Mouse (Mus musculus) CH12.LX (cell line): ENCODE measurements at regions not wholly inside any gene's neighbourhood (a gene's known extent, or its start where the extent isn't known, plus 50 kb on each side); places are given as distances from the start of the nearest gene placed in this dataset.

Experiments used
- DNase-seq: peaks from one replicate; pipeline ENCODE4 v3.0.0-alpha.2; 2013; ENCODE audit errors: extremely low read depth
- H3K27ac ChIP-seq: 2 replicates; pipeline ENCODE4 v1.5.1; 2012; ENCODE audit warnings: low read depth, mild to moderate bottlenecking, control low read depth, moderate library complexity; ENCODE audit not compliant: insufficient read depth
- H3K27me3 ChIP-seq: replicated peaks from 2 replicates; pipeline ENCODE3; 2012; ENCODE audit warnings: inconsistent platforms
- H3K36me3 ChIP-seq, 2 experiments: replicated peaks in 1 of 2; 2 replicates each; pipeline versions ENCODE3 to v1.6.1; 2012; ENCODE audit warnings: inconsistent platforms in 1 of 2, low read length in 1 of 2, mild to moderate bottlenecking in 1 of 2, mixed read lengths in 1 of 2, moderate library complexity in 1 of 2; ENCODE audit not compliant: control insufficient read depth in 1 of 2, insufficient read depth in 1 of 2
- H3K4me1 ChIP-seq, 2 experiments: 2 replicates each; pipeline ENCODE4 v1.6.1; 2012; ENCODE audit warnings: inconsistent platforms in 1 of 2, moderate library complexity in 1 of 2; ENCODE audit not compliant: insufficient read depth in 2 of 2, control insufficient read depth in 1 of 2
- H3K4me2 ChIP-seq: 2 replicates; pipeline ENCODE4 v1.6.1; 2012; ENCODE audit warnings: low read depth, mild to moderate bottlenecking, control low read depth; ENCODE audit not compliant: poor library complexity, insufficient read depth, severe bottlenecking
- H3K4me3 ChIP-seq, 3 experiments: fragments of 150-350 bp in 1 of 3; sonication (generic) in 1 of 3; replicated peaks in 1 of 3; 2 replicates each; pipeline versions ENCODE3 to v1.5.1; 2011 to 2012; ENCODE audit warnings: low read depth in 2 of 3, low read length in 2 of 3, mild to moderate bottlenecking in 2 of 3, moderate library complexity in 2 of 3, control low read depth in 1 of 3, improper control_type of control experiment in 1 of 3, inconsistent platforms in 1 of 3, mixed read lengths in 1 of 3; ENCODE audit not compliant: poor library complexity in 1 of 3
- H3K79me2 ChIP-seq: replicated peaks from 2 replicates; pipeline ENCODE4 v1.6.1; 2012; ENCODE audit warnings: mild to moderate bottlenecking, moderate library complexity; ENCODE audit not compliant: control insufficient read depth, poor library complexity, insufficient read depth, severe bottlenecking; ENCODE audit errors: extremely low read depth
- H3K9ac ChIP-seq: 2 replicates; pipeline ENCODE4 v1.6.1; 2012; ENCODE audit warnings: low read depth, mild to moderate bottlenecking, control low read depth, moderate library complexity; ENCODE audit not compliant: insufficient read depth
- H3K9me3 ChIP-seq: replicated peaks from 2 replicates; pipeline ENCODE3; 2012; ENCODE audit warnings: low read length, inconsistent platforms, mixed read lengths
- CTCF ChIP-seq, 2 experiments: IDR thresholded peaks in 1 of 2; conservative IDR thresholded peaks in 1 of 2; 2 replicates each; pipeline ENCODE4 v1.5.1; 2011 to 2012; ENCODE audit warnings: low read depth in 2 of 2, low read length in 2 of 2, improper control_type of control experiment in 1 of 2, inconsistent platforms in 1 of 2, mild to moderate bottlenecking in 1 of 2, moderate library complexity in 1 of 2
- ETS1 ChIP-seq: conservative IDR thresholded peaks from 2 replicates; pipeline ENCODE4 v1.6.1; 2012; ENCODE audit warnings: low read depth, mild to moderate bottlenecking, inconsistent platforms, low read length, improper control_type of control experiment, moderate library complexity
- GABPA ChIP-seq: IDR thresholded peaks from 2 replicates; pipeline ENCODE4 v1.6.1; 2012; ENCODE audit warnings: low read depth, low read length, improper control_type of control experiment, inconsistent platforms; ENCODE audit not compliant: insufficient replicate concordance
- IRF4 ChIP-seq: IDR thresholded peaks from 2 replicates; pipeline ENCODE4 v1.6.1; 2014; ENCODE audit warnings: low read depth, mild to moderate bottlenecking, inconsistent platforms, low read length, improper control_type of control experiment
- JUN ChIP-seq: IDR thresholded peaks from 2 replicates; pipeline ENCODE4 v1.6.1; 2011; ENCODE audit warnings: low read depth, mild to moderate bottlenecking, low read length, improper control_type of control experiment, moderate library complexity; ENCODE audit not compliant: insufficient read depth
- JUND ChIP-seq: conservative IDR thresholded peaks from 2 replicates; pipeline ENCODE4 v1.6.1; 2011; ENCODE audit warnings: low read depth, low read length, improper control_type of control experiment
- KAT2A ChIP-seq: IDR thresholded peaks from 2 replicates; pipeline ENCODE4 v1.6.1; 2012; ENCODE audit warnings: low read length, improper control_type of control experiment, inconsistent platforms; ENCODE audit not compliant: insufficient replicate concordance
- MAFK ChIP-seq: IDR thresholded peaks from 2 replicates; pipeline ENCODE4 v1.6.1; 2011; ENCODE audit warnings: low read length, improper control_type of control experiment; ENCODE audit not compliant: insufficient replicate concordance
- MAZ ChIP-seq: IDR thresholded peaks from 2 replicates; pipeline ENCODE4 v1.6.1; 2012; ENCODE audit warnings: low read depth, mild to moderate bottlenecking, inconsistent platforms, low read length, improper control_type of control experiment, moderate library complexity
- MYC ChIP-seq: IDR thresholded peaks from 2 replicates; pipeline ENCODE4 v1.6.1; 2011; ENCODE audit warnings: low read depth, mild to moderate bottlenecking, improper control_type of control experiment, low read length
- POLR2AphosphoS2 ChIP-seq: IDR thresholded peaks from 2 replicates; pipeline ENCODE4 v1.6.1; 2011; ENCODE audit warnings: low read depth, low read length, improper control_type of control experiment
- SMC3 ChIP-seq: IDR thresholded peaks from 2 replicates; pipeline ENCODE4 v1.6.1; 2011; ENCODE audit warnings: low read depth, low read length, improper control_type of control experiment
- USF2 ChIP-seq: conservative IDR thresholded peaks from 2 replicates; pipeline ENCODE4 v1.6.1; 2011; ENCODE audit warnings: low read depth, low read length, improper control_type of control experiment
- ZC3H11A ChIP-seq: IDR thresholded peaks from 2 replicates; pipeline ENCODE4 v1.6.1; 2012; ENCODE audit warnings: low read depth, mild to moderate bottlenecking, inconsistent platforms, low read length, improper control_type of control experiment
- ZKSCAN1 ChIP-seq: IDR thresholded peaks from 2 replicates; pipeline ENCODE4 v1.6.1; 2012; ENCODE audit warnings: low read depth, inconsistent platforms, low read length, improper control_type of control experiment, borderline replicate concordance
- dilution Hi-C: fragments of 300-500 bp; cut with MboI; formaldehyde crosslinking; loops from 2 replicates; pipeline ENCODE4 v1.14.3; 2020; ENCODE audit warnings: low sequenced_read_pairs; ENCODE audit not compliant: extremely low pct_unique_long_range_greater_than_20kb, extremely low pct_ligation_motif_present
- in situ Hi-C: fragments of 300-500 bp; cut with MboI; formaldehyde crosslinking; loops from 3 replicates; pipeline ENCODE4 v1.14.3; 2019; ENCODE audit warnings: low sequenced_read_pairs, low pct_ligation_motif_present, low pct_unique_long_range_greater_than_20kb, mixed read lengths

DNA sequence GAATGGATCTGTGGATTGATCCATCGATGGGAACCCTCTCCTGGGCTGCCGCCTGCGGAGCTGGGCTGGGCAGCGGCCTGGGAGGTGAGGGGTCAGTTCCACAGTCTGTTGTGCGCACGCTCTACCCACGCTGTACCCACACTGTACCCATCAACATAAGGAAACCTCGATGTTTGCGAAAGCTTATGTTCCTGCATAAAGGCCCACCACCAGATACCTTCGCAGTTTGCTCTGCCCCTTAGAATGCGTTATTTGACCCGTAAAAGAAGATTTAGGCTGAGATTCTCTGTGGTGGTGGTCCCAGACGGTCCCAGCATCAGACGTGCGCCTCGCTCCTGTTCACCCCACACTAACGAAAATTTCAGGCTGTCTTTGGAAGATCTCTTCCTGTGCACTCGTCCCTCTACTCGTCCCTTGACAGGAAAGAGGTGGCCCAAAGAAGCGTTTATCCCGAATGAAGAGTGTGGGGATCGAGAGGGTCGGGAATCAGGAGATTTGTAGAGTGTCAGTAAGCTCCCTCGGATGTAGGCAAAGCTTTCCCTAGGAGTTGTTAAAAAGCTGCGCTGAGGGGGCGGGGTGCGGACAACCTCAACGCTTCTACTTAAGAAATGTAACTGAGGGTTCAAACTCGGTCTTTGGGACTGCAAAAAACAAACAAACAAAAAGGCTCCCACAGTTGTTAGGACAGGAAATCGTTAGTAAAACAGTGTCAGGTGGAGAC is 123.9 kb downstream of the Tmem161b start:
- Histone ChIP-seq H3K4me2 (no peak overlapping the region), H3K79me2 (no peaks in the 10 kb centered on the region), H3K27me3 (no peaks in the 10 kb centered on the region), H3K27ac (no peak overlapping the region), H3K4me3 (no peak overlapping the region), H3K9me3 (no peaks in the 10 kb centered on the region), H3K9ac (no peak overlapping the region), H3K4me1 (peaks cover 4 to 16% of the 10 kb centered on the region in 2 experiments), H3K36me3 (no peaks in the 10 kb centered on the region)
- TF ChIP-seq JUND (no peak), USF2 (no peak), ETS1 (no peak), MAFK (no peak), ZKSCAN1 (no peak), MAZ (no peak), KAT2A (no peak), JUN (no peak), ZC3H11A (no peak), GABPA (no peak), IRF4 (no peak), MYC (no peak), SMC3 (no peak), CTCF (conservative IDR thresholded peaks at IDR 0.05 in 1 of 2, IDR thresholded peaks at IDR 0.05 in 1 of 2; ENCODE audit: low read depth in 2 of 2, low read length in 2 of 2) (no peak)
- no peak for DNase-seq
- dilution Hi-C loops = no loop called here
- in situ Hi-C loops = loop anchor here (10.0 kb wide), 1 partner anchor 611 kb away; no protein-coding TSS in a partner anchor

DNA sequence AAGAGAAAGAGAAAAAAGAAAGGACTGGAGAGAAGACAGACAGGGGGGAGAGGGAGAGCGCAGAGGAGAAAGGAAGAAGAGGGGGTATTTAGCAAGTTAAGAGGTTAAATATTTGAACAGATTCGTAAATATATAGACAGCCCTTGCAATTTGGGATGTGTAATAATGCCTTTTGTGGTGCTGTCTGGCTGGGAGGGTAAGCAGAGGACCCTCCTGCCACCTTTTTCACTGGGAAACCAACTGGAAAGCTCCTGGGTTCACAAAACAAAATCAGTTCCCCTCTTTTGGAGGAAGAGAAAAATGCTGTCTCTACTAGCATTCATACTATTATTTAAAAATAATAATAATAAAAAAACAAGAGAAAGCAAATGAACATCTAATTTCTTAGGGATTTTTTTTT is 124.5 kb downstream of the Tmem161b start:
- no peaks in the 10 kb centered on the region for H3K9me3 ChIP-seq
- DNase-seq = no peak
- H3K27ac ChIP-seq = no peak overlapping the region
- no peaks in the 10 kb centered on the region for H3K36me3 ChIP-seq
- peaks cover 4 to 16% of the 10 kb centered on the region in 2 experiments for H3K4me1 ChIP-seq
- no peak overlapping the region for H3K4me2 ChIP-seq
- no peak overlapping the region for H3K9ac ChIP-seq
- TF ChIP-seq JUND (no peak), POLR2AphosphoS2 (no peak)
- TF ChIP-seq, all 38 proteins: peak for 0
- no peak overlapping the region for H3K4me3 ChIP-seq
- dilution Hi-C loops (no loop called here), in situ Hi-C loops (loop anchor here (10.0 kb wide), 1 partner anchor 612 kb away; no protein-coding TSS in a partner anchor)
- no peaks in the 10 kb centered on the region for H3K27me3 ChIP-seq
- H3K79me2 ChIP-seq = no peaks in the 10 kb centered on the region
